Mouse (Mus musculus): ENCODE measurements around the gene Pik3r4.
"Not testable (repeated sequence)": the region's sequence is repeated elsewhere in the genome, so short reads cannot be mapped to it uniquely, and the experiment has no call there.

The Pik3r4 gene

GRCm38 (mm10) chr9:105642460-105643371, at the start of gene Pik3r4:
Gene Pik3r4 (plus strand): TSS chr9:105642978.
- peak; percentile 69 to 80 for DNase-seq (ENCODE audit: low spot score in 2 of 2)

- DNase-seq (ENCODE audit: low spot score in 2 of 2) = no peak
These were observed 43.9 kb upstream of the Pik3r4 start for GRCm38 (mm10) chr9:105598906-105599305.

GRCm38 (mm10) chr9:105611980-105612771, 30.6 kb upstream of the Pik3r4 start:
- no peak for DNase-seq (ENCODE audit: low spot score in 2 of 2)

GRCm38 (mm10) chr9:105612919-105613318, 29.9 kb upstream of the Pik3r4 start:
- no peak for DNase-seq (ENCODE audit: low spot score in 2 of 2)

GRCm38 (mm10) chr9:105615952-105616351, 26.8 kb upstream of the Pik3r4 start:
- no peak for DNase-seq (ENCODE audit: low spot score in 2 of 2)

- not testable (repeated sequence) for DNase-seq (ENCODE audit: low spot score in 2 of 2)
These were observed 25.5 kb upstream of the Pik3r4 start for GRCm38 (mm10) chr9:105617274-105617673.

GRCm38 (mm10) chr9:105633961-105634360, 8.8 kb upstream of the Pik3r4 start:
- DNase-seq (ENCODE audit: low spot score in 2 of 2) = no peak

- DNase-seq (ENCODE audit: low spot score in 2 of 2) = not testable (repeated sequence)
These were observed 1.4 kb upstream of the Pik3r4 start for GRCm38 (mm10) chr9:105641377-105641776.

- DNase-seq (ENCODE audit: low spot score in 2 of 2) = no peak
These were observed 13.4 kb downstream of the Pik3r4 start for GRCm38 (mm10) chr9:105656189-105656588.

- no peak for DNase-seq (ENCODE audit: low spot score in 2 of 2)
These were observed 15.4 kb downstream of the Pik3r4 start for GRCm38 (mm10) chr9:105658216-105658615.

GRCm38 (mm10) chr9:105659877-105660276, 17.1 kb downstream of the Pik3r4 start:
- no peak for DNase-seq (ENCODE audit: low spot score in 2 of 2)

- no peak for DNase-seq (ENCODE audit: low spot score in 2 of 2)
These were observed 22.5 kb downstream of the Pik3r4 start for GRCm38 (mm10) chr9:105665269-105665668.

- DNase-seq (ENCODE audit: low spot score in 2 of 2) = no peak
These were observed 28.1 kb downstream of the Pik3r4 start for GRCm38 (mm10) chr9:105670916-105671315.

- no peak for DNase-seq (ENCODE audit: low spot score in 2 of 2)
These were observed 29.3 kb downstream of the Pik3r4 start for GRCm38 (mm10) chr9:105672032-105672431.

GRCm38 (mm10) chr9:105675941-105676340, 33.2 kb downstream of the Pik3r4 start:
- DNase-seq (ENCODE audit: low spot score in 2 of 2) = no peak

- no peak for DNase-seq (ENCODE audit: low spot score in 2 of 2)
These were observed 38.6 kb downstream of the Pik3r4 start for GRCm38 (mm10) chr9:105681386-105681785.

- DNase-seq (ENCODE audit: low spot score in 2 of 2) = no peak
These were observed 41.9 kb downstream of the Pik3r4 start for GRCm38 (mm10) chr9:105684549-105685165.

GRCm38 (mm10) chr9:105689485-105689884, 46.7 kb downstream of the Pik3r4 start:
- DNase-seq (ENCODE audit: low spot score in 2 of 2) = peak in 1 of 2 experiments; percentile 10

- no peak for DNase-seq (ENCODE audit: low spot score in 2 of 2)
These were observed 49.7 kb downstream of the Pik3r4 start for GRCm38 (mm10) chr9:105692472-105692871.

- no peak for DNase-seq (ENCODE audit: low spot score in 2 of 2)
These were observed 50.3 kb downstream of the Pik3r4 start for GRCm38 (mm10) chr9:105693056-105693455.

GRCm38 (mm10) chr9:105693854-105694253, 51.1 kb downstream of the Pik3r4 start:
- DNase-seq (ENCODE audit: low spot score in 2 of 2) = peak; percentile 9 to 39
